Mouse (Mus musculus) stomach, embryonic 16.5 days (tissue): Measurements from ENCODE around the gene Irs2. TPM values are rescaled to one million over a fixed set of nuclear protein-coding genes. Genes with fewer than 3 reads are reported as not detected.
A peak's percentile ranks its signal among the peaks of the same experiment; 100 is the strongest.

Experiments
- ATAC-seq: fragments of 200-750 bp; cut with Nextera tagmentation; 2 replicates; pipeline ENCODE4 v1.8.0; 2017; ENCODE audit warnings: moderate number of reproducible peaks, moderate TSS enrichment; ENCODE audit not compliant: insufficient read depth, low FRiP score
- H3K27ac ChIP-seq: fragments of 300-500 bp; sonication (generic); 2 replicates; pipeline ENCODE4 v1.5.1; 2014; ENCODE audit warnings: low read length
- H3K27me3 ChIP-seq: fragments of 300-500 bp; sonication (generic); 2 replicates; pipeline ENCODE4 v1.6.1; 2014; ENCODE audit warnings: low read length, control low read depth, mixed read lengths; ENCODE audit not compliant: control insufficient read depth, insufficient read depth
- H3K36me3 ChIP-seq: fragments of 300-500 bp; sonication (generic); 2 replicates; pipeline ENCODE4 v1.6.1; 2014; ENCODE audit warnings: low read length; ENCODE audit not compliant: control insufficient read depth, insufficient read depth
- H3K4me1 ChIP-seq: fragments of 300-500 bp; sonication (generic); 2 replicates; pipeline ENCODE4 v1.6.1; 2014; ENCODE audit warnings: low read length, control low read depth, mixed read lengths; ENCODE audit not compliant: control insufficient read depth, insufficient read depth
- H3K4me2 ChIP-seq: fragments of 300-500 bp; sonication (generic); 2 replicates; pipeline ENCODE4 v1.6.1; 2014; ENCODE audit warnings: low read depth, low read length, mixed read lengths
- H3K4me3 ChIP-seq: fragments of 300-500 bp; sonication (generic); replicated peaks from 2 replicates; pipeline ENCODE4 v1.5.1; 2014; ENCODE audit warnings: mild to moderate bottlenecking, low read length
- H3K9ac ChIP-seq: fragments of 300-500 bp; sonication (generic); 2 replicates; pipeline ENCODE4 v1.6.1; 2014; ENCODE audit warnings: low read length
- H3K9me3 ChIP-seq: fragments of 300-500 bp; sonication (generic); replicated peaks from 2 replicates; pipeline ENCODE4 v1.6.1; 2016; ENCODE audit warnings: low read length, control low read depth; ENCODE audit not compliant: control insufficient read depth
- WGBS: fragments of 180-500 bp; shearing (Covaris S2); extraction: QIAGEN DNeasy Blood & Tissue Kit; methylation state at CpG from one replicate; pipeline ENCODE4 v1.1.7; 2014; 5-methylcytosine and 5-hydroxymethylcytosine counted together
- polyA plus RNA-seq: library from polyadenylated mRNA; unstranded; fragments of >200 nt; fragmentation: Nextera tagmentation; extraction: Ambion mirVana; gene quantifications from 2 replicates; pipeline ENCODE4 v1.2.1, GENCODE M21; 2015

Gene Irs2
- polyA plus RNA-seq, 1 experiment from 2014 or later, result 3.3 TPM

DNA sequence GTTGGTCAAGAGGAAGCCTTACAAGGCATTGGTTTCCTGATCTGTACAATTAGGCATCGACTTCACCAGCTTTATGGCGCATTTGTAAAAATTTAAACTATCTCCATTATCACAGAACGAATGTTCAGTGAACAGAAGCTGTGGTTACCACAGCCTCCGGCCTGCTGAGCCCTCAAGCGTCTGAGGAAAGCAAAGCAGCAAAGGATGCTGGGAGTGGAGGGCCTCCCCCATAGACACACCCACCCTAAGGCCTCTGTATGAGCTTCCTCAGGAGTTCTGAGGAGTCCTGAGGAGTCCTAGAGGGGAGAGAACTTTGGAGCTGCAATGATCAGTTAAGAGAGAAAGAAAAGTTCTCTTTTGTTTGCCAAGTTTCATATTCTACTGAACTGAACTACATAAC is 36.7 kb downstream of the Irs2 start:
- Histone ChIP-seq H3K36me3 (no peaks in the 10 kb centered on the region), H3K27me3 (no peaks in the 10 kb centered on the region), H3K27ac (peak overlapping the region; percentile 39), H3K4me3 (no peak overlapping the region), H3K4me2 (no peak overlapping the region), H3K9ac (no peak overlapping the region), H3K4me1 (peaks cover 43% of the 10 kb centered on the region), H3K9me3 (no peaks in the 10 kb centered on the region)
- no peak for ATAC-seq
- 71% methylated on average over 5 of the region's 5 CpGs for WGBS

DNA sequence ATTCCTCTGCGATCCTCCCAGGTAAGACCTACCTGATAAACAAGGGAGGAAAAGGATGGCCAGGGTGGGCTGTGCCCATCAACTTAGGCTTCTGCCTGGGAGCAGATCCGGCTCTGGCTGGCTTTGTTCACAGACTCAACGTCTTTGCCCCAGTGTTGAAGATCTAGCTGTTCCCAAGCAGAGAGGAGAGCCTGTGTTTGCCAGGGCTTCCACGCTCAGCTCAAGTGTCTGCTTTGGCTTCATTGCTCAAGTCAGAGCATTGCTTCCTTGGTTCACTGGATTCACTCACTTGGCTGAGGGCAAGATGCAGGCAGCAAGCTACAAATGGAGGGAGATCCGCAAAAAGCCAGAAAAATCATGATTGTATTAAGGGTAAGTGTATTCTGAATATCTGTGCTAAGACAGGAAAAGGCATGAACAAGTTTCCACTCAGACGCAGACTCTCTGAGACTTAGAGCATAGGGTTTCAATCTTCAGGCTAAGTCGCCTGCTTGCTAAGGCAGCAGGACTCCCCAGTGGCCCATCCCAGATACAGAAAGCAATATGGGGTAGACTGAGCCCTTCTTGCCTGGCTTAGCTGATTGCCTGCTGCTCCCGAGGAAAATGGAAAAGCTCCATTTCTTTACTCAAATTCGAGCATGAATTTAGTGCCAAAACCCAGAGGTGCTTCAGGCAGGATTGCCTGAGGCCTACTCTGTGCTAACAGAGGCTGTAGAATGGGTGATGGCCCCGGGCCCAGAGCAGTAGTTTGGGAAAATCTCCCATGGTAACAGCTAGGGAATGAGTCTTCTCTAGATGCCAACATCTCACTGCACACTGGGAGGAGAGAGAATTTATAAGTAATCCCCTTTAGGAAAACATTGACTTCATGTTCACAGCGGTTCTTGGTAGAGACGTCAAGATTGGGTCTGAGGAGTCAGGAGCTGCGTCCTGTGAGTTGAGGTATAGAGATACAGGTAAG is 37.5 kb downstream of the Irs2 start:
- Histone ChIP-seq H3K4me1 (peaks cover 46% of the 10 kb centered on the region), H3K27me3 (no peaks in the 10 kb centered on the region)
- ATAC-seq, result no peak

DNA sequence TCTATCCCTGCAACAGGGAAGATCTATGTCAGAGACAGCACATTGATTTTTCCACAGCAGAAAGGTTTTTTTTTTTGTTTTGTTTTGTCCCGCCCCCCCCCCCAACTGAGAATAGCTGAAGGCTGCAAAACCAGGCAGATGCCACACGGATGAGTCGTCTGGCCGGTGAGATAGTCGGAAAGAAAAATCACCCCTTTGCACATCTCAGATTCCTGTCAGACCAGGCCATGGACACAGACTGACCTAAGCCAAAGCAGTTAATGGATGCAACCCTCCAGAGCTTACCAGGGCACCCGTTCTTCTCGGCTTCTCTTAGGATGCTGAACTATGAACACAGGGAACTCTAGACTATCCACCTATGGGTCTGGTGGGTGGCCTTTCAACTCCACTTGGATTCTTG is 39.6 kb downstream of the Irs2 start:
- Histone ChIP-seq H3K27me3 (no peaks in the 10 kb centered on the region), H3K9me3 (no peaks in the 10 kb centered on the region), H3K36me3 (no peaks in the 10 kb centered on the region), H3K9ac (no peak overlapping the region), H3K4me2 (no peak overlapping the region), H3K4me3 (no peak overlapping the region), H3K27ac (no peak overlapping the region), H3K4me1 (peaks cover 46% of the 10 kb centered on the region)
- 43% methylated on average over 7 of the region's 7 CpGs for WGBS
- no peak for ATAC-seq

More for the DNA sequence above, 37.5 kb downstream of the Irs2 start:
- no peaks in the 10 kb centered on the region for H3K36me3 ChIP-seq
- peak overlapping the region; percentile 50 for H3K27ac ChIP-seq
- no peaks in the 10 kb centered on the region for H3K9me3 ChIP-seq
- H3K9ac ChIP-seq, result no peak overlapping the region
- H3K4me2 ChIP-seq, result no peak overlapping the region
- H3K4me3 ChIP-seq, result no peak overlapping the region
- WGBS, result 67% methylated on average over 13 of the region's 13 CpGs

GRCm38 (mm10) chr8:10965401-10966117 is 42.7 kb downstream of the Irs2 start:
- Histone ChIP-seq H3K36me3 (no peaks in the 10 kb centered on the region), H3K27ac (peak overlapping the region; percentile 42), H3K9ac (0 out of 2 replicates have a peak overlapping the region, but pooled peaks have one; percentile 8), H3K4me2 (0 out of 2 replicates have a peak overlapping the region, but pooled peaks have one; percentile 7), H3K27me3 (no peaks in the 10 kb centered on the region), H3K4me1 (peaks cover 39% of the 10 kb centered on the region), H3K9me3 (no peaks in the 10 kb centered on the region), H3K4me3 (no peak overlapping the region)
- WGBS, result 7% methylated on average over 6 of the region's 6 CpGs
- ATAC-seq, result peak; percentile 34; the same call in 1 of the 2 replicates

DNA sequence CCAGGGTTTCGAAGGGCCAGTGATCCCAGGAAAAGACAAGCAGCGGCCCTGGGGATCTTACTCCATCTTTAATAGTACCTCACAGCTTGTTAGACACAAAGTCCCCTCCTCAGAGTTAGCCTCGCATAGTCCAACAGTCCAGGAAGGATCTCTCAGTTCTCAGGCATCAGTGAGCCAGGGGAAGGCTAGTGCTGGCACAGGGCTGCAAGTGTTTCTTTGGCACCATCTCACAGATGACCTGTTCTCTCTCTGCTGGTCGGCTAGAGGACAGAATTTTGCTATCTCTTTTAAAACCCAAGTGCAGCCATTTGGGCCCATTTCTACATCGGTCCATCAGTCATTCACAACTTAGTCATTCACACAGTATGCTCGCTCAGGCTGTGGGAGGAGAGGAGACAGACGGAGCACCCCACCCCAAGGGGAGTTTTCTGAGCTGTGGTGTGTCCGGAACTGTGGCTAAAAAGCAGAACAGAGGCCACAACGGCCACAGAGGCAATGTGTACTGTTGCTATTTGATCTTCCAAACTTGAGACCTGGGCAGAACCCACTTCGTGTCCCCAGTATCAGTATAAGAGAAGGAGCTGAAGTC is 43.7 kb downstream of the Irs2 start:
- no peak for ATAC-seq
- H3K4me1 ChIP-seq, result peaks cover 44% of the 10 kb centered on the region

DNA sequence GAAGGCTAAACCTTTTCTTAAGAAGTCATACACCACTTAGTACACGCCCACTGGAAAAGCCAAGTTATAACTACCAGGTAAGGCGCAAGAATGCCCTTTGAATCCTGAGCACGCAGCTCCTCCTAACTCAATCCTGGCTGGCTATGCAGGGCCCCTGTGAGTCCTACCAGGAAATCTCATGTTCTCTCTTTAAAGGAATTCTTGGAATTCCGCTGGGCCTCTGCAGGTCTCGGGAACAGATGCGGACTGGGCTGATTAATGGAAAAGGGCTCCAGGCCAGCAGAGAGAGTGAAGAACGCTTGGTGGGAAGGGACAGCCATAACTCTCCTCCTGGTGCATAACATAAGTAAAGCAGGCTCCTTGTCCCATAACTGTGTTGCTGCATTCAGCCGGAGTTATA is 46.3 kb downstream of the Irs2 start:
- Histone ChIP-seq H3K4me3 (no peak overlapping the region), H3K4me2 (peak overlapping the region; percentile 7; the same call in 1 of the 2 replicates), H3K27ac (peak overlapping the region; percentile 75), H3K27me3 (no peaks in the 10 kb centered on the region), H3K9me3 (no peaks in the 10 kb centered on the region), H3K4me1 (peaks cover 51% of the 10 kb centered on the region), H3K36me3 (no peaks in the 10 kb centered on the region), H3K9ac (no peak overlapping the region)
- ATAC-seq, result peak; percentile 57
- 12% methylated on average over 8 of the region's 8 CpGs for WGBS

More for the DNA sequence above, 43.7 kb downstream of the Irs2 start:
- Histone ChIP-seq H3K9me3 (no peaks in the 10 kb centered on the region), H3K4me3 (no peak overlapping the region), H3K9ac (no peak overlapping the region), H3K4me2 (no peak overlapping the region), H3K27me3 (no peaks in the 10 kb centered on the region), H3K27ac (peak overlapping the region; percentile 42), H3K36me3 (no peaks in the 10 kb centered on the region)
- 49% methylated on average over 10 of the region's 10 CpGs for WGBS

GRCm38 (mm10) chr8:10960277-10960819 is 47.9 kb downstream of the Irs2 start:
- Histone ChIP-seq H3K4me3 (no peak overlapping the region), H3K9ac (peak overlapping the region; percentile 34), H3K36me3 (no peaks in the 10 kb centered on the region), H3K27me3 (no peaks in the 10 kb centered on the region), H3K9me3 (no peaks in the 10 kb centered on the region), H3K4me1 (peaks cover 41% of the 10 kb centered on the region), H3K4me2 (no peak overlapping the region), H3K27ac (peak overlapping the region; percentile 26; the same call in 1 of the 2 replicates)
- WGBS, result 32% methylated on average over 15 of the region's 15 CpGs
- ATAC-seq, result no peak

DNA sequence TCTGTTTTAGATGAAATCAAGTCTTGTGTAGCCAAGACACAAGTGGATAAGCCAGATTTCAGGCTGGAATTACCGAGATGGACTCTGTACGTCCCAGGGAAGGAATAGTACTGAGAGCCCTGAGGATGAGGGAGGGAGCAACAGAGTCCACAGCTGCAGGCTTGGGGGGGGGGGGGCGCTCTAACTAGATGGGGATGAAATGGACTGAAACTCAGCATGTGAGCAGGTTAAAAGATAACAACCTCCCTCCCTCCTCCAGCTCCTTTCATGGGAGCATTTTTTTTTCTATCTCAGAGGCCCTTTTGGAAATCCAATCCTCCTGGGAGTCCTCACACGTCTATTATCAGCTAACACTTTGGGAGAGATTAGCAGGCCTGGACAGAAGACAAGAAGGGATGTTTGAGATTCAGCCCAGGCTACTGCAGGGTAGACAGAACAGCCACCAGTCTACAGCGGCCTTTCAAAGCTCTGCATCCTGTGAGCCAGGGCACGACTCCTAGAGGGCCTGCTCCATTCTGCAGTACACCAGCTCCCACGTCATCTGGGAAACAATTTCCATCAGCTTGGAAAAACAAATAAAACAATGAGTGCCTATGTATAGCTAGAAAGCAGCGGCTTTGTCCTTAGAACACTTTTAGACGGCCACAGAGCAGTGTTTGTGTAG is 50.8 kb downstream of the Irs2 start:
- 34% methylated on average over 9 of the region's 9 CpGs for WGBS
- Histone ChIP-seq H3K9me3 (no peaks in the 10 kb centered on the region), H3K36me3 (no peaks in the 10 kb centered on the region), H3K27ac (no peak overlapping the region), H3K4me1 (peaks cover 36% of the 10 kb centered on the region), H3K9ac (no peak overlapping the region), H3K27me3 (no peaks in the 10 kb centered on the region), H3K4me2 (no peak overlapping the region), H3K4me3 (no peak overlapping the region)
- ATAC-seq, result no peak
